ENCODE assay signal across 23 mouse cellular contexts in the genomic region with DNA sequence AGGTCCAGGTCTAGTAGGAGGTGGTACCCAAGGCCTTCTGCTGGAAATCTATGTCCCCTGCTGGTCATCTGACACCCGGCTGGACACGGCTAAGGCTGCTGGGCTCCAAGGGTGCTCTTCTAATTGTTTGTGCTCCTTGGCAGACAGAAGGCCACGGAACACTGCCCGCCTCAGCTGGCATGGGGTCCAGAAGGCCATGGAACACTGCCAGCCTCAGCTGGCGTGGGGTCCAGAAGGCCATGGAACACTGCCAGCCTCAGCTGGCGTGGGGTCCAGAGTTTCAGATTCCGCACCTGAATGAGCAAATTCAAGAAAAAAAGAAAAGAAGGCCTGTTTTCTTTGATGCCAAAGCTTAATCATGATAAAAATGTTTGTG. TPM values are rescaled to one million over a fixed set of nuclear protein-coding genes. Genes with fewer than 3 reads are reported as not detected.
DNase-seq lines count a peak whose midpoint lies in the region; ATAC-seq and TF ChIP-seq lines count a peak whose summit lies in the region.
"Had no signal": no experiment of that assay in that cellular context is flagged by ENCODE, and none has a peak within 500 bp of the region (broad histone marks: within the 10 kb centered on the region; RNA-seq: fewer than 3 reads in every experiment).

No protein-coding gene starts in this region.

- H3K9ac ChIP-seq in hindbrain, postnatal 0 days (replicated peaks; ENCODE audit: low read length): no peak overlapping the region
- H3K9ac ChIP-seq in hindbrain, embryonic 12.5 days: no peak overlapping the region
- H3K9ac ChIP-seq: embryonic facial prominence, embryonic 15.5 days; liver, postnatal 0 days; neural tube, embryonic 12.5 days had no signal

- no peak overlapping the region for H3K4me3 ChIP-seq in hindbrain, postnatal 0 days (ENCODE audit: low read length)
- H3K4me3 ChIP-seq in hindbrain, embryonic 12.5 days: no peak overlapping the region
- H3K4me3 ChIP-seq: embryonic facial prominence, embryonic 15.5 days; heart, adult 2 months; midbrain, embryonic 10.5 days; neural tube, embryonic 12.5 days had no signal

- peak; percentile 4; the same call in 1 of the 2 replicates for TF ChIP-seq CTCF in hindbrain, postnatal 0 days (IDR thresholded peaks at IDR 0.05; ENCODE audit: low read depth)

- peak; percentile 68 for DNase-seq in adrenal gland, postnatal 10 days
- DNase-seq in adrenal gland, adult 8-10 months: no peak
- DNase-seq in hindbrain, postnatal 0 days (ENCODE audit: low spot score): peak; percentile 41
- DNase-seq in left cerebral cortex, postnatal 4 days: peak; percentile 66
- no peak for DNase-seq in left cerebral cortex, adult 18-20 months (ENCODE audit: low spot score in 2 of 2)
- peak; percentile 89 for DNase-seq in kidney, postnatal 14 days
- DNase-seq: gastrocnemius, postnatal 14 days; heart, adult 2 months; liver, postnatal 0 days; lung, postnatal 14 days; thymus, postnatal 14 days had no signal

- no peaks in the 10 kb centered on the region for H3K9me3 ChIP-seq in hindbrain, postnatal 0 days (ENCODE audit: low read length)
- H3K9me3 ChIP-seq in hindbrain, embryonic 12.5 days (replicated peaks): no peaks in the 10 kb centered on the region
- H3K9me3 ChIP-seq: embryonic facial prominence, embryonic 15.5 days; midbrain, embryonic 10.5 days; neural tube, embryonic 12.5 days had no signal

- intact Hi-C loops in left cerebral cortex, postnatal 4 days (cut with DNase I): no loop called here

- peaks cover 2% of the 10 kb centered on the region; the same call in 1 of the 2 replicates for H3K4me1 ChIP-seq in hindbrain, postnatal 0 days (ENCODE audit: insufficient read depth, low read length)
- no peaks in the 10 kb centered on the region for H3K4me1 ChIP-seq in hindbrain, embryonic 12.5 days
- H3K4me1 ChIP-seq: embryonic facial prominence, embryonic 15.5 days; midbrain, embryonic 10.5 days; neural tube, embryonic 12.5 days had no signal

- WGBS in hindbrain, postnatal 0 days: 32% methylated on average over 7 of the region's 7 CpGs
- 79% methylated on average over 7 of the region's 7 CpGs for WGBS in hindbrain, embryonic 12.5 days

- no peak overlapping the region for H3K27ac ChIP-seq in hindbrain, postnatal 0 days
- no peak overlapping the region for H3K27ac ChIP-seq in hindbrain, embryonic 12.5 days
- H3K27ac ChIP-seq: embryonic facial prominence, embryonic 15.5 days; heart, adult 2 months; midbrain, embryonic 10.5 days; neural tube, embryonic 12.5 days had no signal

- ATAC-seq in hindbrain, postnatal 0 days: no peak
- ATAC-seq in hindbrain, embryonic 12.5 days (ENCODE audit: low FRiP score): no peak
- no peak for ATAC-seq in erythroblast, adult 5-6 weeks (replicated peaks; ENCODE audit: low FRiP score, poor library complexity, severe bottlenecking)
- ATAC-seq: intestine, postnatal 0 days; liver, postnatal 0 days had no signal

- H3K36me3 ChIP-seq in hindbrain, postnatal 0 days (ENCODE audit: insufficient read depth, low read length): peaks cover 17% of the 10 kb centered on the region
- peaks cover 80% of the 10 kb centered on the region for H3K36me3 ChIP-seq in hindbrain, embryonic 12.5 days

- no peak overlapping the region for H3K4me2 ChIP-seq in hindbrain, postnatal 0 days (ENCODE audit: low read depth, low read length)
- H3K4me2 ChIP-seq in hindbrain, embryonic 12.5 days (replicated peaks): no peak overlapping the region
- H3K4me2 ChIP-seq: embryonic facial prominence, embryonic 15.5 days; neural tube, embryonic 12.5 days had no signal

- no peaks in the 10 kb centered on the region for H3K27me3 ChIP-seq in hindbrain, postnatal 0 days (ENCODE audit: insufficient read depth, low read length)
- H3K27me3 ChIP-seq in hindbrain, embryonic 12.5 days: no peaks in the 10 kb centered on the region
- H3K27me3 ChIP-seq: CH12.LX; embryonic facial prominence, embryonic 15.5 days; neural tube, embryonic 12.5 days had no signal

RNA-seq across cellular contexts. Expression of a gene that starts 32.0 kb away (rescaled TPM):
- total RNA-seq in adrenal gland, postnatal 10 days (2021): 10 to 100 TPM; 14.0 to 21.3 TPM
- total RNA-seq in adrenal gland, adult 8-10 months (2022): 10 to 100 TPM; 16.5 to 40.8 (median 27.9) TPM
- total RNA-seq in hindbrain, postnatal 0 days (2014; rRNA removed): 59.7 and 62.5 TPM in 2 replicates
- polyA plus RNA-seq in hindbrain, postnatal 0 days (2015; fragmentation: Nextera tagmentation; extraction: Ambion mirVana): 22.5 and 22.8 TPM in 2 replicates
- 48.3 and 57.3 TPM in 2 replicates for polyA plus RNA-seq in hindbrain, embryonic 12.5 days (2016; fragmentation: Nextera tagmentation; extraction: Ambion mirVana)
- 10 to 100 TPM; 30.2 to 30.7 TPM for total RNA-seq in left cerebral cortex, postnatal 4 days (2021)
- total RNA-seq in left cerebral cortex, adult 18-20 months (2021): 10 to 100 TPM; 44.5 to 52.3 TPM
- total RNA-seq in erythroblast, adult 5-6 weeks (2015; ENCODE audit: low replicate concordance): 6.1 and 25.0 TPM in 2 replicates
- total RNA-seq in erythroblast, adult 5-6 weeks (2017; ENCODE audit: low replicate concordance): 20.4 and 45.8 TPM in 2 replicates

RNA-seq across cellular contexts. Expression of a gene that starts 36.8 kb away (rescaled TPM):
- total RNA-seq in adrenal gland, postnatal 10 days (2021): 1 to 10 TPM; 2.3 to 4.6 TPM
- total RNA-seq in adrenal gland, adult 8-10 months (2022): not detected
- total RNA-seq in hindbrain, postnatal 0 days (2014; rRNA removed): 0.42 TPM in 1 of 2 replicates, not detected in the other
- 0.23 and 0.50 TPM in 2 replicates for polyA plus RNA-seq in hindbrain, postnatal 0 days (2015; fragmentation: Nextera tagmentation; extraction: Ambion mirVana)
- polyA plus RNA-seq in hindbrain, embryonic 12.5 days (2016; fragmentation: Nextera tagmentation; extraction: Ambion mirVana): 0.18 TPM in 1 of 2 replicates, not detected in the other
- under 1 TPM in 1 of 2 experiments, not detected in 1; 0.48 TPM for total RNA-seq in left cerebral cortex, postnatal 4 days (2021)
- total RNA-seq in left cerebral cortex, adult 18-20 months (2021): under 1 TPM; 0.33 to 0.35 TPM
- not detected in 2 replicates for total RNA-seq in erythroblast, adult 5-6 weeks (2015; ENCODE audit: low replicate concordance)
- not detected in 2 replicates for total RNA-seq in erythroblast, adult 5-6 weeks (2017; ENCODE audit: low replicate concordance)
- total RNA-seq: gastrocnemius, postnatal 14 days; heart, adult 2 months; left cerebral cortex, postnatal 10 days had no signal
- polyA plus RNA-seq: forebrain, embryonic 11.5 days; heart, adult 2 months; heart, embryonic 16.5 days; hindbrain, embryonic 11.5 days; limb, embryonic 14.5 days had no signal

Comparison
In these comparisons a context has a peak if more than half of its experiments do, and no peak if none do; other contexts are left out.
1. DNase-seq: peak in adrenal gland, postnatal 10 days (single experiment), hindbrain, postnatal 0 days (single experiment), left cerebral cortex, postnatal 4 days (single experiment) and kidney, postnatal 14 days (single experiment); none in adrenal gland, adult 8-10 months (single experiment) and left cerebral cortex, adult 18-20 months (0 of 2).